Mouse (Mus musculus) cerebellum, adult 11 months (tissue): ENCODE measurements around the gene Spata1.
A peak's percentile ranks its signal among the peaks of the same experiment; 100 is the strongest.

Experiments used
- DNase-seq: peaks from one replicate; pipeline ENCODE4 v3.0.0; 2022

The Spata1 gene

GRCm38 (mm10) chr3:146499431-146500002, at the start of gene Spata1, which contains the start of gene Gng5:
Gene Spata1, minus strand, starts transcription at chr3:146499753.
Gene Gng5, plus strand, starts transcription at chr3:146499807.
- peak; percentile 16 for DNase-seq

DNA sequence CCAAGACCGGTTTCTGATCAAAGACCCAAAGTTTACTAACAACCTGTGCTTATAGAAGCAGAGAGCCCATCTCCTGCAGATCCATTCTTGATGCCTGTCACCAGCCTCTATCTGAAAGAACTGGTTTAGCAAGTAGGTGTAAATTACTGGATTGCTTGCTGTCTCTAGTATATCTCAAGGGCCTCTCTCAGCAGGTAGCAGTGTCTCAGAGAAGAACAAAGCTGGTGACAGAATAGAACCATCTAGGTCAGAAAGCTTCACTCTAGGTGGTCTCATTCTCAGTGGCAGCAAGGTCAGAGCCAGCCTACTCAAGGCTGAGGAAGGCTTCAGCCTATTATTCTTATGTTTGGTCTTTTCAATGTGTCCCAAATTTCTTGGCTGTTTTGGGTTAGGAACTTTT, 44.1 kb upstream of the Spata1 start:
- no peak for DNase-seq

- no peak for DNase-seq
Measured at GRCm38 (mm10) chr3:146540521-146541273, 41.1 kb upstream of the Spata1 start.

DNA sequence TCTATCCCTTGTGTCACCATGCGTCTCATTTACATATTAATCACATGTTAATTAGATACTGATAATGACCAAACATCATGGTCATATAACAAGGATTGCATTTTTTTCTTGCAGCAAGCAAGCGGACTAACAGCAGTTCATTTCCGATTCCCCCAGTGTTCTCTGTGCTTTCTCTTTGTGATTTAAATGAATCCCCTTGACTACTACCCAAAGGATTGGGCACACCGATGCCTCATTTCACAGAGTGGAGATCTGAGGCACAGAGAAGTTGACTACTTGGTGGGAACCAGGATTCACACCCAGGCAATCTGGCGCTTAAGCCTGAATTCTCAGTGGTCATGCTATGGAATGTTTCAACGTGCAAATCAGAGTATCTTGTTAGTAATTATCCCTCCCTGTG, 35.4 kb upstream of the Spata1 start:
- no peak for DNase-seq

- no peak for DNase-seq
Measured at GRCm38 (mm10) chr3:146528335-146528734, 28.8 kb upstream of the Spata1 start.

DNA sequence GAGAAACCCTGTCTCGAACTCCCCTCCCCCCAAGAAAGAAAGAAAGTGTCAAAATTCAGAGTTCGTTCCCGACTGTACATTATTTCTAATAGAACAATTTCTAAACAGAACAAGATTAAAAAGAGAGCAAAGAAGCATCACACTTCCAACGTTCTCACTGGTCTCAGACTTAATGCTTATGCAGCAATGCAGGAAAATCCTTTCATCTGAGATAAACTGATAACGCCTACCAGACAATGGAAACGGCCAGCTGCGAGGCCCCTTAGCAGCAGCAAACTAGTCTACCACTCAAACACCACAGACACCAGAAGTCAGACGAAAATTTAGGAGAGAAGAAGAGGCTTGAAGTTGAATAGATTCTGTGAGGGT, 22.1 kb upstream of the Spata1 start:
- DNase-seq, result no peak

DNA sequence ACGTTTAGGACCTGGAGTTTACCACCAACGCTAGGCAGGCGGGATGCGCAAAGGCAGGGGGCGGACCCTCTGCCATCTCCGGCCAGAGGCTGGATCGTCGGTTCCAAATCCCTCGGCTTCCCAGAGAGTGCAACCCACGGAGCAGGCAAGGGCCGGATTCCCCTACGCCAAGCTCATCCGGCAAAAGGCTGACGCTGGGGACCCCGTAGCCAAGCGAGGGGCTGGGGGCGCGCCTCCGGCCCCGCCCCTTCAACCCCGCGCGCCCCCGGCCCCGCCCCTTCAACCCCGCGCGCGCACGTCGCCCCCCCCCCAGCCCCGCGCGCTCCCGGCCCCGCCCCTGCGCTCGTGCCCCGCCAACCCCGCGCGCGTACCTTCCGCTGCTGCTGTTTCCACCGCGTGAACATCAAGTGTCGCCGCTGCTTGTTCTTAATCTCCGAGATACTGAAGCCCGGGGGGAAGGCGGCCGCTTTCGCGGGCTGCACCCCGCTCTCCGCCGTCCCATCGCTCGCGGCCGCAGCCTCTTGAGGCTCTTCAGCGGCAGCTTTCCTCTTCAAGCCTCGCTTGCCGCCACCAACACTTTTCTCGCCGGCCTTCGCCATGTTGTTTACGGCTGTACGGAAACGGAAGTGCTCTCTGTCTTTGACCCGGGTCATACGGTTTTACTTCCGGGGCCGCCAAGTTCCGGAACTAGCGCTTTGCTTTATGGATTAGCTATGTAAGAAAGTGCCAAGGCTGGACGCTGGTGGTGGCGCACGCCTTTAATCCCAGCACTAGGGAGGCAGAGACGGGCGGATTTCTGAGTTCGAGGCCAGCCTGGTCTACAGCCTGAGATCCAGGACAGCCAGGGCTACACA, 21.5 kb upstream of the Spata1 start, which contains the start of gene Rpf1:
TSS of gene Rpf1 (minus strand) at position 632 of the 854 bp plus-strand sequence.
- DNase-seq, result peak; percentile 86

GRCm38 (mm10) chr3:146520226-146520797, 20.8 kb upstream of the Spata1 start:
- no peak for DNase-seq

- no peak for DNase-seq
Measured at GRCm38 (mm10) chr3:146506711-146507110, 7.2 kb upstream of the Spata1 start.

DNA sequence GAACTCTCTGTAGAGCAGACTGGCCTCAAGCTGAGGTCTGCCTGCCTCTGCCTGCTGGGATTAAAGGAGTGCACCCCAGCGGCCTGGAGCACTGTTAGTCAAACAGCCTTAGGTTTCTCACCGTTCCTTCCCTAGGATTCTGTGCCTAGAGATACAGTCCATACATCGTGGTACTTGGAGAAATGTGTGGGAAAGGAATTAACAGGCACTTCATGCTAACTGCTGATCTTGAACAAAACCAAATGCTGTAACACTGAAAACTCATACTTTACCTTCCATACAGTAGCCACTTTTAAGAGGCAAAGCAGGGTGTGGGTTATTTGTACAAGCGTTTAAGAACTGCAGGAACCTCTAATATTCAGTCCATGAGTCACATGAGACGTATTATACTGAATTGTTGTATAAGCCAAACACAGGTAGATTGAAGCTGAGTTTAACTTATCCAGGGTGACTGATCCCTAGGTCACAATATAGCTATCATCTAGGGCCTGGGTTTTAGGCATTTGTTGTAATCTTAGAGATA, 2.1 kb upstream of the Spata1 start:
- no peak for DNase-seq

GRCm38 (mm10) chr3:146500810-146501201, 1.3 kb upstream of the Spata1 start:
- DNase-seq, result no peak

GRCm38 (mm10) chr3:146500003-146500809, 653 bp upstream of the Spata1 start:
- peak; percentile 12 for DNase-seq

- no peak for DNase-seq
Measured at GRCm38 (mm10) chr3:146498989-146499388, 564 bp downstream of the Spata1 start.

DNA sequence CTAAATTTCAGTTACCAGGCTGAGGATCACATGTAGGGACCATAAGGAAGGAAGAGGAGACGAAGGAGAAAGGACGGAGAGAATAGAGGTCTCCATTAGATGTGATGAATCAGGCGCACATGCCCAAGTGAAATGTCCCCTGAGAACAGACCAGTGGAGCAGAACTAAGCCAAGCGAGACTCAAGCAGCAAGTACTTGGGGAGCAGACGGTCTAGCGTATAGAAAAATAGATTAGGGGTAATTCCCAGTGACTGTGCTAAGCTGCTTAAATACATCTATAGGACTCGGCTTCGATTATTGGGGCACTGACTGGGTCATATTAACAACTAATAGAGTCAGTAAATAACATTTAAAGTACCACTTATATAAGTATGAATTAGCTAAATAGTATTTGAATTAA, 4.6 kb downstream of the Spata1 start:
- DNase-seq, result no peak

DNA sequence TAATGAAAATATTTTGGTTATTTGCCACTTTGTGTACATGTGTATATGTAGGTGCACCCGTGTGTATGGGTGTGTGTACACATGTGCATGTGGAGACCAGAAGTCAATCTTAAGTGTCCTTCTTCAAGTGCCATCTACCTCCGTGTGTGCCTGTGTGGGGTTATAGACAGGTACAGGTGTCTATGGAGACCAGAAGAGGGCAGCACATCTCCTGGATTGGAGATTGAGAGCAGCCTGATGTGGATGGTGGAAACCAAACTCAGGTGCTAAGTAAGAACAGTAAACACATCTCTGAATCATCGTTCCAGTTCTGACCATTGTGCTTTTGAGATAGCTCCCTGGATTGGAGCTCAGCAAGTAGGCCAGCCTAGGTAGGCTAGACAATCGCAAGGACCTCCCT, 13.1 kb downstream of the Spata1 start:
- no peak for DNase-seq

DNA sequence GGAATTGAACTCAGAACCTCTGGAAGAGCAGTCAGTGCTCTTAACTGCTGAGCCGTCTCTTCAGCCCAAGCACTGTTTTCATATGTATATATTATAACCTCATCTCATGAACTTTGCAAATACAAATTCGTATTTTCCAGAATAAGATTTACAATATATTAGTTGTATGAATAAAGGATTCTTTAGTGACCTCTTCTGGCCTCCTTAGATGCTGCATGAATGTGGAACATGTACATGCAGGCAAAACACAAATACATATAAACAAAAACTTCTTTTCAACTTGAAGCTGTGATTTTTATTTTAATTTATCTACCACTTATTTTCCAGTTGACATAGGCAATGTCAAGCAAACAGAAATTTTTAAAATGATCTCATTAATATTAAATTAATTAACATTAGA, 17.5 kb downstream of the Spata1 start:
- no peak for DNase-seq

- DNase-seq, result no peak
Measured at GRCm38 (mm10) chr3:146474428-146474827, 25.1 kb downstream of the Spata1 start.

GRCm38 (mm10) chr3:146473741-146474140, 25.8 kb downstream of the Spata1 start:
- DNase-seq, result no peak

DNA sequence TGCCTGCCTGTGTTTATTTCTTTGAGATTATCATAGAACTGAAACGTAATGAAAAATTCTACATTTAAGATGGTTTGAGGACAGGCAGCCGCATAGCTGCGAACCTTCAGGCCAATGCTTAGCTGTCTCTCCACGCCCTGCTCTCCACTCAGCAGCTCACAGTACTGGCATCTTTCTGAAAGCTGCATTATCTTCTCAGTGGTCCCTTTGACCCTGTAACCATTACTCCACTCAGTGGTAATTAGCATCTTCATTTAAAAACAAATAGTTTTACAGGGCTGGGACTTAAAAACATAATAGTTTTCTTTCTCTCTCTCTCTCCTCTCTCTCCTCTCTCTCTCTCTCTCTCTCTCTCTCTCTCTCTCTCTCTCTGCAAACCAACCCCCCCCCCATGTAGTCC, 26.9 kb downstream of the Spata1 start:
- DNase-seq, result no peak

- no peak for DNase-seq
Measured at GRCm38 (mm10) chr3:146469226-146469625, 30.3 kb downstream of the Spata1 start.

DNA sequence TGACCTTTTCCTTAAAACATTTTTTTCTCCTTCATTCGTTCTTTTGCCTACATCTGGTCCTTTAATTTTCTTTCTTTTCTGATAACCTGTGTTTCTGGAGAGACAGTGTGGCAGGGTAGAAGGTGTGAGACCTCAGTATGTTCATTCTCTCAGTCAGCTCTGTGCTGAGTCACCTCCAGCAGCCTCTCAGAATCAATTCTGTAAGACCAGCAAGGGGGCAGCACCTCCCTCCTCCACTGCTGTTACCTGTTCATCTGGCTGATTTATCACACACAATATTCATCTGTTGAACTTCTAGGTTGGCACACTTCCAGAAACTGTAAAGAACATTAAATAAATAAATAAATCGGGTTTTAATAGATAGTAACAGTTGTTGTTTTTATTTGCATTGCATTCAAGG, 36.6 kb downstream of the Spata1 start:
- DNase-seq, result no peak

- no peak for DNase-seq
Measured at GRCm38 (mm10) chr3:146451375-146451774, 48.2 kb downstream of the Spata1 start.
